Mouse (Mus musculus): Measurements from ENCODE around the gene Ermap. TPM values are rescaled to one million over a fixed set of nuclear protein-coding genes. Genes with fewer than 3 reads are reported as not detected.

Gene Ermap
- polyA plus RNA-seq, 1 experiment = 0.96 TPM

DNA sequence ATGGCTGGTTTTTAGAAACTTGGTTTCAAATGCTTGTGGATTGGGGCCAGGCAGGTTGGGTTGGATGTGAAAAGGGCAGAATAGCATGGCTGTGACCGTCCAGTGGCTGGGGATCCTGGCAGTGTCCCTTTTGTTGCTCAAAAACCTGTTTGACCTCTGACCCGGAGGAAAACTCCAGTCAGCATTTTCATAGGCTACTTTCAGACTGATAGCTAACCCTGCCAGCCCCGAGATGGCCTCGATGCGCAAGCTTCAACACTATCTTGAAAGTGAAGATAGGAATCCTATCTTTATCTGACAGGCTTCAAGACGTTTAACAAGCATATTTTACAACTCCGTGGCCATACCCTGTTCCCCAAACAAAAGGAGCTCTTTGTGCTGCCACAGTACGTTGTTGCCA lies 52.5 kb downstream of the Ermap start:
- no peak for DNase-seq
- Histone ChIP-seq H3K27ac (ENCODE audit: control insufficient read depth, insufficient read depth, low read length) (no peak overlapping the region), H3K27me3 (ENCODE audit: control insufficient read depth, insufficient read depth, low read length) (no peaks in the 10 kb centered on the region), H3K4me3 (ENCODE audit: control insufficient read depth, insufficient read depth, low read length) (no peak overlapping the region), H3K36me3 (ENCODE audit: control insufficient read depth, insufficient read depth, low read length) (peaks cover 22% of the 10 kb centered on the region), H3K4me1 (replicated peaks; ENCODE audit: control insufficient read depth, insufficient read depth, low read length) (no peaks in the 10 kb centered on the region)
- 95% methylated on average over 8 of the region's 8 CpGs for WGBS
- TF ChIP-seq POLR2A (IDR thresholded peaks at IDR 0.05; ENCODE audit: control insufficient read depth, extremely low read depth, insufficient read depth, low read length, poor library complexity) = no peak
- TF ChIP-seq CTCF (IDR thresholded peaks at IDR 0.05; ENCODE audit: borderline replicate concordance, control insufficient read depth, extremely low read depth, insufficient read depth, low read length, poor library complexity) = no peak

DNA sequence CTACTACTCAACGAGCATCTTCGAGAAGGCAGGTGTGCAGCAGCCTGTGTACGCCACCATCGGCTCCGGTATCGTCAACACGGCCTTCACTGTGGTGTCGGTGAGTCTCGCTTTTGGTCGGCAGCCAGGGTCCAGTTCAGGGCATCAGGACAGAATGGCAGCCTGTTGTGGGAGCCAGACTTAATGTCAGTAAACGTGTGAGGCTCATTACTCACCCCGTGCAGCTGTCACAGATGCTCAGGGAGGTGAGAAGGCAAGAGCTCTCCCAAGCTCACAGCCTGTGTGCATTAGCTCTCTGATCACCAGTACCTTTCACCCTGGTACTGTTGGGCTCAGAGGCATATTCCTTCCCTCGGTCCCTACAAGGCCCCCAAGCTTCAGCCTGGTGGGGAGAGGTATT lies 56.0 kb downstream of the Ermap start:
- Histone ChIP-seq H3K27me3 (ENCODE audit: control insufficient read depth, insufficient read depth, low read length) (no peaks in the 10 kb centered on the region), H3K27ac (ENCODE audit: control insufficient read depth, insufficient read depth, low read length) (no peak overlapping the region), H3K36me3 (ENCODE audit: control insufficient read depth, insufficient read depth, low read length) (peaks cover 22% of the 10 kb centered on the region), H3K4me3 (ENCODE audit: control insufficient read depth, insufficient read depth, low read length) (no peak overlapping the region), H3K4me1 (replicated peaks; ENCODE audit: control insufficient read depth, insufficient read depth, low read length) (no peaks in the 10 kb centered on the region)
- TF ChIP-seq CTCF (IDR thresholded peaks at IDR 0.05; ENCODE audit: borderline replicate concordance, control insufficient read depth, extremely low read depth, insufficient read depth, low read length, poor library complexity) (no peak), POLR2A (IDR thresholded peaks at IDR 0.05; ENCODE audit: control insufficient read depth, extremely low read depth, insufficient read depth, low read length, poor library complexity) (no peak)
- no peak for DNase-seq
- 96% methylated on average over 13 of the region's 13 CpGs for whole genome bisulfite sequencing

DNA sequence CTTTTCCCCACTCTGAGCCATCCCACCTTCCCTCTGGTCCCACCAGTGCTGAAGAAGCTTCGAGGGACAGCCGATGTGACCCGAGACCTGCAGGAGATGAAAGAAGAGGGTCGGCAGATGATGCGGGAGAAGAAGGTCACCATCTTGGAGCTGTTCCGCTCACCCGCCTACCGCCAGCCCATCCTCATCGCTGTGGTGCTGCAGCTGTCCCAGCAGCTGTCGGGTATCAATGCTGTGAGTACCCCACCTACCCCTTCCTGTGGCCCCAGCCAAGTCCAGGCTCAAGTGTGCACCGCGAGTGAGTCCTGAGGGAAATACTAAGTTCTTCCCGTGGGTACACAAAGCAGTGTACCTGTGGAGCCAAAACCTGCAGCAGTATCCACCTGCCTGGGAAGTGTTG lies 56.5 kb downstream of the Ermap start:
- Histone ChIP-seq H3K27ac (ENCODE audit: control insufficient read depth, insufficient read depth, low read length) (no peak overlapping the region), H3K36me3 (ENCODE audit: control insufficient read depth, insufficient read depth, low read length) (peaks cover 22% of the 10 kb centered on the region), H3K27me3 (ENCODE audit: control insufficient read depth, insufficient read depth, low read length) (no peaks in the 10 kb centered on the region), H3K4me3 (ENCODE audit: control insufficient read depth, insufficient read depth, low read length) (no peak overlapping the region), H3K4me1 (replicated peaks; ENCODE audit: control insufficient read depth, insufficient read depth, low read length) (no peaks in the 10 kb centered on the region)
- DNase-seq = no peak
- TF ChIP-seq CTCF (IDR thresholded peaks at IDR 0.05; ENCODE audit: borderline replicate concordance, control insufficient read depth, extremely low read depth, insufficient read depth, low read length, poor library complexity) (no peak), POLR2A (IDR thresholded peaks at IDR 0.05; ENCODE audit: control insufficient read depth, extremely low read depth, insufficient read depth, low read length, poor library complexity) (no peak)
- 95% methylated on average over 13 of the region's 13 CpGs for WGBS

DNA sequence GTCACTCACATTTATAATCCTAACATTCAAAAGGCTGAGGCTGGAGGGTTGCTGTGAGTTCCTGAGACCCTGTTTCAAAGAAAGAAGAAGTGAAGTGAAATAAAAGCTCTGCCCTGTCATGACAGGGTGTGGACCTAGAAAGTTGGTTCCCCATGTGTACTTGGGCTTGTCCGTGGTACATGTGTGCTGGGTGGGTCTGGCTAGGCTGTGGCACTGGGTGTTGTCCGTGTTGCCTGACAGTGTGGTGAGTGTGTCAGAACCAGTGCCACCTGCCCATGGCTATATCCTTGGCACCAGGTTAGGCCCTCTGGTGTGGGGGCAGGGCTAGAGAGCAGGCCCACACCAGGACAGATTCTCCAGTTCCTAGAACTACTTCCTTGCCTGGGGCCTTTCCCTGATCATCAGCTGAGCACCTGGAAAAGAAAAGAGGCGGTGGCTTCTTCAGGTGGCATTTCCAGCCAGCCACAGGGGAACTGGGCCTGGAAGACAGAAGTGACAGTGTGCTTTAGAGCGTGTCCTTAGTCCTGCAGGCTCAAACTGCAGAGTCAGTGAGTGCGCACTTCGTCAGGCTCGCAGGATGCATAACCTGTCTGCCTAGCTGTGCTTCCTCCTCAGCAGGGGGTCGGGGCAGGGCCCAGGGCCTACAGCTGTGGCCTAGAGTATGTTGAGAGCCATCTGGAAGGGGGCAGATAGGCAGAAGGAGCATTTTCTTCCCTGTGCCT lies 58.5 kb downstream of the Ermap start:
- H3K27me3 ChIP-seq (ENCODE audit: control insufficient read depth, insufficient read depth, low read length) = no peaks in the 10 kb centered on the region
- H3K36me3 ChIP-seq (ENCODE audit: control insufficient read depth, insufficient read depth, low read length) = peaks cover 21% of the 10 kb centered on the region
- DNase-seq = no peak
- H3K27ac ChIP-seq (ENCODE audit: control insufficient read depth, insufficient read depth, low read length) = no peak overlapping the region
- peaks cover 18% of the 10 kb centered on the region for H3K4me1 ChIP-seq (replicated peaks; ENCODE audit: control insufficient read depth, insufficient read depth, low read length)
- H3K4me3 ChIP-seq (ENCODE audit: control insufficient read depth, insufficient read depth, low read length) = no peak overlapping the region
- TF ChIP-seq POLR2A (IDR thresholded peaks at IDR 0.05; ENCODE audit: control insufficient read depth, extremely low read depth, insufficient read depth, low read length, poor library complexity) (no peak), CTCF (IDR thresholded peaks at IDR 0.05; ENCODE audit: borderline replicate concordance, control insufficient read depth, extremely low read depth, insufficient read depth, low read length, poor library complexity) (no peak)
- 81% methylated on average over 8 of the region's 8 CpGs for WGBS

DNA sequence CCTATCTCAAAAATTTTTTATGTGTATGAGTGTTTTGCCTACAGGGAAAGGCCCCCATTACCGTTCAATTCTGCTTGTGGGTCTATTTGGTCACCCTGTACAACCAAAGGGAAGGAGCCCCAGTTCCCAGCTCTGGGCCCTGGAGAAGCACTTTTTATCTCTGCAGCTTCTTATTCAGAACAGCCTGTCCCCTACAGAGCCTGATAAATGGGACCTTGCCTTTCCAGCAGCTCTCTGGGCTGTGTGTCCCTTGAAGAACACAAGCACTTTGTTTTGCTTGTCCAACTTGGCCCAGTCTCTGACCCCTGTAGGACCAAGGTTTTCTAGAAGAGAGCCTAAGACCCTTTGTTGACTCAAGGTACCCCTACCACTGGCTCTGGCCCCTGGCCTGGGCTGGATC lies 60.7 kb downstream of the Ermap start:
- no peak for DNase-seq
- no peak for TF ChIP-seq POLR2A (IDR thresholded peaks at IDR 0.05; ENCODE audit: control insufficient read depth, extremely low read depth, insufficient read depth, low read length, poor library complexity)
- 97% methylated on average over 1 of the region's 1 CpGs for WGBS
- peaks cover 3% of the 10 kb centered on the region; the same call in 1 of the 2 replicates for H3K36me3 ChIP-seq (ENCODE audit: control insufficient read depth, insufficient read depth, low read length)
- no peaks in the 10 kb centered on the region for H3K27me3 ChIP-seq (ENCODE audit: control insufficient read depth, insufficient read depth, low read length)
- H3K4me3 ChIP-seq (ENCODE audit: control insufficient read depth, insufficient read depth, low read length) = no peak overlapping the region
- peaks cover 31% of the 10 kb centered on the region for H3K4me1 ChIP-seq (replicated peaks; ENCODE audit: control insufficient read depth, insufficient read depth, low read length)
- H3K27ac ChIP-seq (ENCODE audit: control insufficient read depth, insufficient read depth, low read length) = no peak overlapping the region

DNA sequence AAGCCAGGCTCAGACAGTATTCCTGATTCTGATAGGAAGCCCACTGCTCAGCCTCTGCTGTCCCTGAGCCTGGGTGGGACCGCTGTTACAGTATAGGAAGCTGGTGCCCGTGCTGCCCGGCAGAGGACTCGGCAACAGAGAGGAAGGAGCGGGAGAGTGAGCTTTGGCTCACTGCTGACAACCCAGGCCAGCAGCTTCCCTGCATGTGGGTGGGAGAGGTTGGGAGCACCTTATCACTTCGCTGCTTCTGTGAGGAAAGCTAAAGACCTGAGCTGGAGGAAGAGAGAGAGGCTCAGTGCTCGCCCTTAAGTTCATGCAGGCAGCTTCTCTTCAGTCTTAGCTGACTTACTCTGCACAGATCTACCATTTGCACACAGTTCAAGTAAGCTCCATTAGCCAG lies 61.3 kb downstream of the Ermap start:
- Histone ChIP-seq H3K27me3 (ENCODE audit: control insufficient read depth, insufficient read depth, low read length) (no peaks in the 10 kb centered on the region), H3K36me3 (ENCODE audit: control insufficient read depth, insufficient read depth, low read length) (no peaks in the 10 kb centered on the region; the same call in 1 of the 2 replicates), H3K4me3 (ENCODE audit: control insufficient read depth, insufficient read depth, low read length) (no peak overlapping the region), H3K4me1 (replicated peaks; ENCODE audit: control insufficient read depth, insufficient read depth, low read length) (peaks cover 31% of the 10 kb centered on the region), H3K27ac (ENCODE audit: control insufficient read depth, insufficient read depth, low read length) (no peak overlapping the region)
- TF ChIP-seq POLR2A (IDR thresholded peaks at IDR 0.05; ENCODE audit: control insufficient read depth, extremely low read depth, insufficient read depth, low read length, poor library complexity) (no peak), CTCF (IDR thresholded peaks at IDR 0.05; ENCODE audit: borderline replicate concordance, control insufficient read depth, extremely low read depth, insufficient read depth, low read length, poor library complexity) (no peak)
- DNase-seq = no peak
- WGBS = 95% methylated on average over 7 of the region's 7 CpGs

DNA sequence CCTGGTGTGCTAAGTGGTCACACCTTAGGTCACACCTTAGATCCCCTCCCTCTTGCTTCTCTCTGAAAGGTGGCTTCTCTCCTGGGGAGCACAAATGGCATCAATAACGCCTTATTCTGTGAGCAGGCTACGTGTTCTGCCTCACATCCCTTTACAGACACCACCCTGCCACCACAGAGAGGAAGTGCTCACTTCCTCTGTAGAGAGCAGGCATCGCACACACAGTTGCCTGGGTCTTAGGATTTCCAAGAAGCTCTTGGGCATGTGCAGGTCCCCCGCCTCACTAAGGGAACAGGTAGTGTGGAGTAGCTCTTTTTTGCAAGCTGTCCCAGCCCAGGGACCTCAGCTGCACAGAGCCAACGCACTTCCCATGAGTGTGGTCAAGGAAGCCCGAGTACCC lies 62.6 kb downstream of the Ermap start:
- peaks cover 31% of the 10 kb centered on the region for H3K4me1 ChIP-seq (replicated peaks; ENCODE audit: control insufficient read depth, insufficient read depth, low read length)
- peak; percentile 61 for DNase-seq
- H3K36me3 ChIP-seq (ENCODE audit: control insufficient read depth, insufficient read depth, low read length) = no peaks in the 10 kb centered on the region
- no peak overlapping the region for H3K4me3 ChIP-seq (ENCODE audit: control insufficient read depth, insufficient read depth, low read length)
- WGBS = 6% methylated on average over 6 of the region's 6 CpGs
- H3K27me3 ChIP-seq (ENCODE audit: control insufficient read depth, insufficient read depth, low read length) = no peaks in the 10 kb centered on the region
- TF ChIP-seq CTCF (IDR thresholded peaks at IDR 0.05; ENCODE audit: borderline replicate concordance, control insufficient read depth, extremely low read depth, insufficient read depth, low read length, poor library complexity) (no peak), POLR2A (IDR thresholded peaks at IDR 0.05; ENCODE audit: control insufficient read depth, extremely low read depth, insufficient read depth, low read length, poor library complexity) (no peak)
- peak overlapping the region; percentile 41 for H3K27ac ChIP-seq (ENCODE audit: control insufficient read depth, insufficient read depth, low read length)

Data from thymus, adult 2 months (tissue).